Mouse (Mus musculus) urinary bladder, adult 2 months (tissue): ENCODE results near the gene Lztfl1. TPM values are rescaled to one million over a fixed set of nuclear protein-coding genes. Genes with fewer than 3 reads are reported as not detected.
"Not testable (repeated sequence)": the region's sequence is repeated elsewhere in the genome, so short reads cannot be mapped to it uniquely, and the experiment has no call there.

Experiments
- DNase-seq: peaks from one replicate; pipeline ENCODE4 v3.0.0; 2022; ENCODE audit warnings: low spot score
- polyA plus RNA-seq: library from polyadenylated mRNA; depleted of rRNA; stranded (reverse); fragments of >200 nt; gene quantifications from 2 replicates; pipeline ENCODE4 v1.2.3, GENCODE M21; 2012; rRNA removed

Lztfl1 gene
- polyA plus RNA-seq = 19.8 and 23.1 TPM in 2 replicates

GRCm38 (mm10) chr9:123717186-123718008 is at the start of gene Lztfl1:
TSS of gene Lztfl1 (minus strand) at chr9:123717697.
- DNase-seq = peak; percentile 81

GRCm38 (mm10) chr9:123766996-123767395 is 49.5 kb upstream of the Lztfl1 start:
- DNase-seq = no peak

GRCm38 (mm10) chr9:123763771-123764170 is 46.3 kb upstream of the Lztfl1 start:
- no peak for DNase-seq

GRCm38 (mm10) chr9:123762886-123763285 is 45.4 kb upstream of the Lztfl1 start:
- no peak for DNase-seq

- DNase-seq = no peak
These were observed 43.3 kb upstream of the Lztfl1 start for GRCm38 (mm10) chr9:123760806-123761205.

- no peak for DNase-seq
These were observed 41.1 kb upstream of the Lztfl1 start for GRCm38 (mm10) chr9:123758645-123759044.

- no peak for DNase-seq
These were observed 40.7 kb upstream of the Lztfl1 start for GRCm38 (mm10) chr9:123758156-123758555.

- DNase-seq = no peak
These were observed 39.8 kb upstream of the Lztfl1 start for GRCm38 (mm10) chr9:123757326-123757725.

GRCm38 (mm10) chr9:123756752-123757151 is 39.3 kb upstream of the Lztfl1 start:
- DNase-seq = no peak

- no peak for DNase-seq
These were observed 36.8 kb upstream of the Lztfl1 start for GRCm38 (mm10) chr9:123754333-123754732.

- DNase-seq = not testable (repeated sequence)
These were observed 32.2 kb upstream of the Lztfl1 start for GRCm38 (mm10) chr9:123749687-123750086.

- no peak for DNase-seq
These were observed 23.3 kb upstream of the Lztfl1 start for GRCm38 (mm10) chr9:123740799-123741198.

GRCm38 (mm10) chr9:123734133-123734532 is 16.6 kb upstream of the Lztfl1 start:
- DNase-seq = no peak

- DNase-seq = no peak
These were observed 13.8 kb upstream of the Lztfl1 start for GRCm38 (mm10) chr9:123731271-123731670.

GRCm38 (mm10) chr9:123722737-123723493 is 5.4 kb upstream of the Lztfl1 start:
- no peak for DNase-seq

- DNase-seq = no peak
These were observed 1.2 kb downstream of the Lztfl1 start for GRCm38 (mm10) chr9:123716301-123716700.

- DNase-seq = no peak
These were observed 4.4 kb downstream of the Lztfl1 start for GRCm38 (mm10) chr9:123713111-123713510.

GRCm38 (mm10) chr9:123709226-123709625 is 8.3 kb downstream of the Lztfl1 start:
- no peak for DNase-seq

- no peak for DNase-seq
These were observed 15.7 kb downstream of the Lztfl1 start for GRCm38 (mm10) chr9:123701822-123702221.

- no peak for DNase-seq
These were observed 21.7 kb downstream of the Lztfl1 start for GRCm38 (mm10) chr9:123695634-123696302.

- no peak for DNase-seq
These were observed 29.3 kb downstream of the Lztfl1 start for GRCm38 (mm10) chr9:123688227-123688626.

- DNase-seq = no peak
These were observed 31.3 kb downstream of the Lztfl1 start for GRCm38 (mm10) chr9:123686206-123686605.
